Mouse (Mus musculus): ENCODE measurements around the gene Tns2. TPM values are rescaled to one million over a fixed set of nuclear protein-coding genes. Genes with fewer than 3 reads are reported as not detected.

The Tns2 gene
- 13.3 and 14.1 TPM in 2 replicates for polyA plus RNA-seq (2016; fragmentation: Nextera tagmentation; extraction: Ambion mirVana)

- no peaks in the 10 kb centered on the region for H3K9me3 ChIP-seq
- peak; percentile 72 for ATAC-seq (ENCODE audit: low FRiP score, low read depth)
- peaks cover 26% of the 10 kb centered on the region for H3K36me3 ChIP-seq
- peaks cover 58% of the 10 kb centered on the region for H3K4me1 ChIP-seq
- 1% methylated on average over 69 of the region's 82 CpGs for WGBS
- H3K27ac ChIP-seq (replicated peaks): peak within 1 kb of the TSS; percentile 35
- peak within 1 kb of the TSS; percentile 87 for H3K4me2 ChIP-seq (replicated peaks)
- H3K4me3 ChIP-seq: peak within 1 kb of the TSS; percentile 54
- H3K9ac ChIP-seq (replicated peaks): peak within 1 kb of the TSS; percentile 62
- H3K27me3 ChIP-seq: peaks cover 76% of the 10 kb centered on the region
Measured at GRCm38 (mm10) chr15:102100161-102100981, at the start of gene Tns2. Gene Tns2 (plus strand): TSS chr15:102100413.

DNA sequence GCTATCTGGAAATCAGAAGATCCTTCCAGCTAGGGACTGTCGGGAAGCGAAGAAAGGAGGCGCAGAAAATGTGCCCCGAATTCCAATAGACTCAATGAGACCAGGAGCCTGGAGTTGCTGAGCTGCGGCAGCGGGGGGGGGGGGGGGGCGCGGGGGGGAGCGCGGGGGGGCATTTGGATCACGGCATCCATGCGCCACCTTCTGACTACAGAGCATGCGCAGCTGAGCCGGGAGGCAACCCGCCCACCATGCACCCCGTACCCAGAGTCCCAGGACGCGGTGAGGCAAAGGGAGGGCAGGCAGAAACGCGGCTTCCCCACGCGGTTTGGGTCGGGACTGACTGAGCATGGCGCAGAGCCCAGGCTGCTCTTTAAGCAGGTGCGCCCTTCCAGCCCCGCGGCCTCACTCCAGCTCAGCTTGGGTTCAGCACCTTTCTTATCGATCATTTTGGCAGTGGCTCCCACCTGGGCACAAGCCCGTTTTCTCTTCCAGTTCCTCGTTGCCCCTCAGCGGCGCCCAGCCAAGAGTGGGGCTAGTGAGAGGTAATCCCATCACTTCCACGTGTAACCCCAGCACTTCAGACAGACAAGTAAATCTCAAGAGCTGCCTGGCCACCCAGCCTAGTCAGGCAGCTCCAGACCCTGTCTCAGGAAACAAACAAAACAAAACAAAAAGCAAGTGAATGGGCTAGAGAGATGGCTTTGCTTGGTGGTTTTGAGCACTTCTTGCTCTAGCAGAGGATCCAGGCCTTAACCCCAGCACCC, 48.1 kb upstream of the Tns2 start:
- ATAC-seq (ENCODE audit: low FRiP score, low read depth): peak; percentile 77
- peak overlapping the region; percentile 65 for H3K27ac ChIP-seq (replicated peaks)
- peak overlapping the region; percentile 53 for H3K4me3 ChIP-seq
- H3K4me1 ChIP-seq: no peaks in the 10 kb centered on the region; the same call in 1 of the 2 replicates
- H3K9me3 ChIP-seq: no peaks in the 10 kb centered on the region
- peak overlapping the region; percentile 81 for H3K4me2 ChIP-seq (replicated peaks)
- 1% methylated on average over 31 of the region's 33 CpGs for WGBS
- peak overlapping the region; percentile 59 for H3K9ac ChIP-seq (replicated peaks)
- no peaks in the 10 kb centered on the region for H3K36me3 ChIP-seq
- H3K27me3 ChIP-seq: 0 out of 2 replicates have a peak, but pooled peaks cover 4% of the 10 kb centered on the region

DNA sequence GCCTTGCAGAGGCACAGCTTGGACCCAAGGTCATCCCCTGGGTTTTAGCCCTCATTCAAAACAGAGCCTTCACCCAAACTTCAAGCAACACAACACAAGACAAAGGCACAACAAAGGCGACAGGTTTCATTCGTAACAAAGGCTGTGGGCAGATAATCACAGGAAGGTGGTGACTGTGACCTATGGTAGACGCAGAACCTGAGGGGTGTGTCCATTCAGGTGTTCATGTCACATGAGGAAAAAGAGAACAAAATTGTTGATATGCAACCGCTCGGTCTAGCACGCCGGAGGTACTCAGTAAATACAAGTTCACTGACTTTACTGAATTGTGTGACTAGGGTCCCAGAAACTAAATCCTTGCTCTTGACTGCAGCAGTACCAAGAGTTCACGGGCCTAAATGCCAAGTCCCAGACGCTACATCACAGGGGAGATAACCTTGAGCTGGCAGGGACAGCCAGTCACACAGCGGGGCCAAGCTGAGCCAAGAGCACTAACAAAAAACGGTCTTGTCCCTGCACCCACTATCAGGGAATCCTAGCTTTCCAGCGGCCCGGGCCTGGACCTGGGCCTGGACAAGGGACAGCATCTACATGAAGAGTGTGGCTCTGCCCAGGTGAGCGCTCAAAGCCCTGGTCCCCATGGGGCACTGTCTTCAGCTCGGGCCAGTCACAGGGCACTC, 43.6 kb upstream of the Tns2 start:
- no peaks in the 10 kb centered on the region for H3K9me3 ChIP-seq
- no peak overlapping the region for H3K4me3 ChIP-seq
- H3K27ac ChIP-seq (replicated peaks): no peak overlapping the region
- ATAC-seq (ENCODE audit: low FRiP score, low read depth): no peak
- H3K36me3 ChIP-seq: no peaks in the 10 kb centered on the region
- H3K4me2 ChIP-seq (replicated peaks): no peak overlapping the region
- 0 out of 2 replicates have a peak, but pooled peaks cover 4% of the 10 kb centered on the region for H3K27me3 ChIP-seq
- H3K9ac ChIP-seq (replicated peaks): no peak overlapping the region
- 93% methylated on average over 15 of the region's 15 CpGs for WGBS
- H3K4me1 ChIP-seq: no peaks in the 10 kb centered on the region; the same call in 1 of the 2 replicates

DNA sequence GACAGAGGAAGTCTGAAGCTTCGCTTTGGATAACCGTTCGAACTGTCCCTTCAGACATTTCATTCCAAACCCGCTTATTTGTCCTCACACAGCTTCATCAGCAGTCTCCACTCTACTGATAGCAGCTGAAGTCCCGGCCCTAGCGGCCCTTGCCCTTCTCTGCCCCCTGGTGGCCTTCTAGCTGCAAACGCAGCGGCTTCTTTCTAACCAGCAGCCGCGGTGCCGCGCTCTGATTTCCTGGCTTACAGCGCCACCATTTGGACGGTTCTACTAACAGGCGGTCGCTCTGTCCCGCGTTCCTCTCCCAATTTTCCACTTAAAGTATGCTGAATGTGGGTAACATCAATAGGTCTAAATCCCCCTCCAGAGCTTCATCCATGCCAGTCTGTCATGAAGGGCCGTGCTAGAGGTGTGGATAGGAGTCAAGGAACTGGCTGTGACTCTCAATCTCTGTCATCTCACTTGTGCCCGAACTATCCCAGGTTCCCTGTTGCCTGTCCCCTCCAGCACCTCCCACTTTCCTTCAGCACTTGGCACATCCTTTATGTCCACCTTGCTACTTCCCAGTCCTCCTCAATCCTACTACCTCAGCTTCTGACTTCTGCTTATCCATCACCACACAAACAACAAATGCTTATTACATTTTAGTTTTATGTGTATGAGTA, 34.4 kb upstream of the Tns2 start:
- H3K27ac ChIP-seq (replicated peaks): no peak overlapping the region
- H3K4me3 ChIP-seq: no peak overlapping the region
- ATAC-seq (ENCODE audit: low FRiP score, low read depth): peak; percentile 82
- 6% methylated on average over 20 of the region's 20 CpGs for WGBS
- H3K9ac ChIP-seq (replicated peaks): no peak overlapping the region
- no peak overlapping the region for H3K4me2 ChIP-seq (replicated peaks)
- no peaks in the 10 kb centered on the region for H3K36me3 ChIP-seq
- peaks cover 34% of the 10 kb centered on the region for H3K27me3 ChIP-seq
- H3K4me1 ChIP-seq: no peaks in the 10 kb centered on the region
- no peaks in the 10 kb centered on the region for H3K9me3 ChIP-seq

DNA sequence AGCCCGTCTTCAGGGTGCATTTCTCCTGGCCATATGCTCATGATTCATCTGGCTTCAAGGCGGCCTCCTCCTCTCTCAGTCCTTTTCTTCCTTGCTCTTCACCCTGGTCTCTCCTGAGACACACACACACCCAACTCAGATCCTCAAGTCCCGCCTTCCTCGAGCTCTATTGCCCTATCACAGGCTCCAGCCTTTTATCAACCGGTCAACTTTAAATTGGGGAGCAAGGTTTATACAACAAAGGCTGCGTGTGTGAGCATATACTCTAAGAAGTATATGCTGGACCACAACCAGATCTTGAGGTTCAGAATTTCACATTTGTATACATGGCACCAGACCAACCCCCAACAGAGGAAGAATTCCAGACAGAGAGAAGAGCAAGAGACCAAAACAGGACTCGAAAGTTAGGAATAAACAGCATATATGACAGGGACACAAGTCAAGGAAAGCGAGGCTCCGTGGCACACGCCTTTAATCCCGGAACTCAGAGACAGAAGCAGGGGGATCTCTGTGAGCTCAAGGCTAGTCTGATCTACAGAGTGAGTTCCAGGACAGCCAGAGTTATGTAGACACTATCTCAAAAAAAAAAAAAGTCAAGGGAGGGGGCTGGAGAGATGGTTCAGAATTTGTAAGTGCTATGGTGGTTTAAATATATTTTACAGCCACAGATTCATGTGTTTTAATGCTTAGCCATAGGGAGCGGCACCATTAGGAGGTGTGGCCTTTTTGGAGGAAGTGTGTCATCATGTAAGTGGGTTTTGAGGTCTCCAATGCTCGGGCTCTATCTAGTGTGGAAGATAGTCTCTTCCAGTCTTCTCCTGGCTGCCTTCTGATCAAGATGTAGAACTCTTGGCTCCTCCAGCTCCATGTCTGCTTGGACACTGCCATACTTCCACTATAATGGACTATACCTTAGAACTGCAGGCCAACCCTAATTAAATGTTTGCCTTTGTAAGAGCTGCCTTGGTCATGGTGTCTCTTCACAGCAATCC, 29.4 kb upstream of the Tns2 start:
- no peak for ATAC-seq (ENCODE audit: low FRiP score, low read depth)
- Histone ChIP-seq H3K27me3 (peaks cover 28% of the 10 kb centered on the region), H3K9ac (replicated peaks) (no peak overlapping the region), H3K4me2 (replicated peaks) (no peak overlapping the region), H3K9me3 (no peaks in the 10 kb centered on the region), H3K4me3 (no peak overlapping the region), H3K4me1 (peaks cover 17% of the 10 kb centered on the region), H3K36me3 (no peaks in the 10 kb centered on the region), H3K27ac (replicated peaks) (no peak overlapping the region)
- 78% methylated on average over 13 of the region's 13 CpGs for WGBS

GRCm38 (mm10) chr15:102072963-102073558, 27.2 kb upstream of the Tns2 start:
- 16% methylated on average over 6 of the region's 6 CpGs for WGBS
- 0 out of 2 replicates have a peak overlapping the region, but pooled peaks have one; percentile 46 for H3K27ac ChIP-seq (replicated peaks)

GRCm38 (mm10) chr15:102073559-102074069, 26.6 kb upstream of the Tns2 start, which contains the start of gene Eif4b:
Gene Eif4b (plus strand): TSS chr15:102073773.
- peak within 1 kb of the TSS; percentile 89 for H3K4me2 ChIP-seq (replicated peaks)
- peak within 1 kb of the TSS; percentile 96 for H3K27ac ChIP-seq (replicated peaks)
- H3K9ac ChIP-seq (replicated peaks): peak within 1 kb of the TSS; percentile 97
- H3K4me3 ChIP-seq: peak within 1 kb of the TSS; percentile 96
- H3K9me3 ChIP-seq: no peaks in the 10 kb centered on the region
- under 1% methylated on average over 58 of the region's 58 CpGs for WGBS
- peak; percentile 93 for ATAC-seq (ENCODE audit: low FRiP score, low read depth)
- peaks cover 8% of the 10 kb centered on the region; the same call in 1 of the 2 replicates for H3K27me3 ChIP-seq
- no peaks in the 10 kb centered on the region for H3K36me3 ChIP-seq
- peaks cover 21% of the 10 kb centered on the region for H3K4me1 ChIP-seq

More at GRCm38 (mm10) chr15:102072963-102073558, 27.2 kb upstream of the Tns2 start:
- Histone ChIP-seq H3K4me3 (peak overlapping the region; percentile 96), H3K36me3 (no peaks in the 10 kb centered on the region), H3K9me3 (no peaks in the 10 kb centered on the region), H3K27me3 (peaks cover 8% of the 10 kb centered on the region; the same call in 1 of the 2 replicates), H3K4me1 (peaks cover 21% of the 10 kb centered on the region), H3K4me2 (replicated peaks) (peak overlapping the region; percentile 49), H3K9ac (replicated peaks) (peak overlapping the region; percentile 34; the same call in 1 of the 2 replicates)
- ATAC-seq (ENCODE audit: low FRiP score, low read depth): peak; percentile 56

GRCm38 (mm10) chr15:102074070-102074731, 26.0 kb upstream of the Tns2 start:
- Histone ChIP-seq H3K9ac (replicated peaks) (peak overlapping the region; percentile 97), H3K4me2 (replicated peaks) (peak overlapping the region; percentile 89), H3K4me3 (peak overlapping the region; percentile 96), H3K36me3 (no peaks in the 10 kb centered on the region), H3K27me3 (peaks cover 5% of the 10 kb centered on the region; the same call in 1 of the 2 replicates), H3K9me3 (no peaks in the 10 kb centered on the region), H3K27ac (replicated peaks) (peak overlapping the region; percentile 96), H3K4me1 (peaks cover 21% of the 10 kb centered on the region)
- ATAC-seq (ENCODE audit: low FRiP score, low read depth): peak; percentile 74
- WGBS: under 1% methylated on average over 53 of the region's 57 CpGs

- no peaks in the 10 kb centered on the region for H3K27me3 ChIP-seq
- H3K36me3 ChIP-seq: no peaks in the 10 kb centered on the region
- 15% methylated on average over 11 of the region's 11 CpGs for WGBS
- H3K4me3 ChIP-seq: peak overlapping the region; percentile 96
- H3K27ac ChIP-seq (replicated peaks): 0 out of 2 replicates have a peak overlapping the region, but pooled peaks have one; percentile 6
- peak overlapping the region; percentile 97 for H3K9ac ChIP-seq (replicated peaks)
- no peak for ATAC-seq (ENCODE audit: low FRiP score, low read depth)
- peaks cover 21% of the 10 kb centered on the region for H3K4me1 ChIP-seq
- H3K9me3 ChIP-seq: no peaks in the 10 kb centered on the region
- H3K4me2 ChIP-seq (replicated peaks): peak overlapping the region; percentile 89
Measured at GRCm38 (mm10) chr15:102074876-102075585, 25.2 kb upstream of the Tns2 start.

Data from midbrain, embryonic 12.5 days (tissue).